Mouse (Mus musculus): ENCODE results near the gene Bcap31.

Bcap31 gene

DNA sequence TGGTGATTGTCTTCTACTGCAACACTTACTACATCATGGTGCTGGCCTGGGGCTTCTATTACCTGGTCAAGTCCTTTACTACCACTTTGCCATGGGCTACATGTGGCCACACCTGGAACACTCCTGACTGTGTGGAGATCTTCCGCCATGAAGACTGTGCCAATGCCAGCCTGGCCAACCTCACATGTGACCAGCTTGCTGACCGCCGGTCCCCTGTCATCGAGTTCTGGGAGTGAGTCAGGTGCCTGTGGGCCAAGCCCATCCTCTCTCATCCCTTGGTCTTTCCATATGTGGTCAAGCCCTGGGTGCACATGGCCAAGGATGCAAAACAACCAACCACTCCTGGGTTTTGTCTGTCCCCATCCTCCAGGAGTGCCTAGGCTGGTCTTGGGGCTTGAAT is 39.3 kb downstream of the Bcap31 start:
- no peak for DNase-seq (ENCODE audit: low spot score)

GRCm38 (mm10) chrX:73675231-73675630 is 40.7 kb downstream of the Bcap31 start:
- DNase-seq (ENCODE audit: low spot score) = no peak

DNA sequence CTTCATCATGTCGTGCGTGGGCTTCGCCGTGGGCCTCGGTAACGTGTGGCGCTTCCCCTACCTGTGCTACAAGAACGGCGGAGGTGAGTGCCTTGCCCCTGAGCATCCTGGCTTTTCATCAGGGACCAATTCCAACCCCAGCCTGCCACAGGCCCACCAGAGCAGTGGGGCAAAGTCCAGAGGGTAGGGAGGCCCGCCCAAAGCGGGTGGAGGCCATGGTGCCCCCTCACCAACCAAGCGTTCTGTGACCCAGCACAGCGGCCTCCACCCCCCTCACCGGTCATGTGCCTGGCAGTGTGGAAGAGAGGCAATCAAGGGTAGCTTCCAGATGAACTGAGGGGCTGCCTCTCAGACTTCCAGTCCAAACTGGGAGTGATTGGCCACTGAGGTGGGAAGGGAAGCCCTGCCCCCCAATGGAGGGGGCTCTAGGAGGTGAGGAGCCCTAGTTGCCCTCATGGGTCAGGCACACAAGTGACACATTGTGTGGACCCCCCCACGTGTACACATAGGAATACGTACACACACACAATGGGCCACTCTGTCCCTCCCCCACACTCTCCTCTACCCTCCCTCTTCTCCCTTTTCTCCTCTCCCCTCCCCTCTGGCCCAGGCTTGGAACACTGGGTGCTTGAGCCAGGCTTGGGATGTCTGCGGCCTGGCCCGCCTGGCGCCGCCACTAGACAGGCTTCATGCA is 41.9 kb downstream of the Bcap31 start:
- no peak for DNase-seq (ENCODE audit: low spot score)

DNA sequence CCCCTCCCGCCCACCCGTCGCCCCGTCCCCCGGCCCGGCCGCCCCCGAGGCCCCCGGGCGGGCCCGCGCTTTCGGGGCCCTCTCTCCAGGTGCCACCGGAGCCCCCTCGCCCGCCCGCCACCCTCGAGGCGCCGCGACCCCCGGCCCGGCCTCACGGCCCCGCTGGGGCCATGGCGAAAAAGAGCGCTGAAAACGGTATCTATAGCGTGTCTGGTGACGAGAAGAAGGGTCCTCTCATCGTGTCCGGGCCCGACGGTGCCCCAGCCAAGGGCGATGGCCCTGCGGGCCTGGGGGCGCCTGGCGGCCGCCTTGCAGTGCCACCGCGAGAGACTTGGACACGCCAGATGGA is 42.4 kb downstream of the Bcap31 start:
- DNase-seq (ENCODE audit: low spot score) = no peak

DNA sequence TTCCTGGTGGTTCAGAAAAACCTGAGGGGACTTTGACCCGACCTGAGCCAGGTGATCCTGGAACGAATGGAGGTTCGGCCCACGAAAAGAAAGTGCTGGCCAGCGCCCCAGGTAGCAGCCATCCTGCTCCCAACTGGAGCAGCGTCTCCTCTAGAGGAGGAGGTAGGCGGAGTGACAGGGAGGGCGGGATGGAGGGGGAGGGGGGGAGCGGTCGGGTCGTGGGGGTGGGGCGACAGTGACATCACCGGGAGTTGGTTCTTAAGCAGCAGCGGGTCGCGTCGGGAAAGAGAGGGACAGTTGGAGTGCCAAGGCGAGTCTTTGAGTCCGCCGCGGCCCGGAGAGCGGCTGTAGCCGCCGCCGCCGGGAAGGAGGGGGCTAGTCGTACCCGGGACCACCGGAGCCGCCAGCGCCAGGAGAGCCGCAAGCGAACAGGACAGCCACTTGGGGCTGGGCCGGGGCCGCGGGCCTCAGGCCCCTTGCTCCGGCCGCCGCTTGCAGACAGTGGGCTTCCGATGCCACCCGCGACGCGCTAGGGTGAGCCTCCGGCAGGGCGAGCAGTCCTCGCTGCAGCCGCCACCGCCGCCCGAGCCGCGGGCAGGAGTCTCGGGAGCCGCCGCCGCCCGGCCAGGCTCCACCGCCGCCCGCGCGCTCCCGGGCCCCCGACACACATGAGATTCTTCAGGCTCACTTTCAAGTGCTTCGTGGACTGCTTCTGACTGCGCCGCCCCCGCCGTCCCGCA is 42.9 kb downstream of the Bcap31 start, which contains the start of gene Slc6a8:
Gene Slc6a8, plus strand, starts transcription at position 272 of the 740 bp plus-strand sequence.
- DNase-seq (ENCODE audit: low spot score) = no peak

DNA sequence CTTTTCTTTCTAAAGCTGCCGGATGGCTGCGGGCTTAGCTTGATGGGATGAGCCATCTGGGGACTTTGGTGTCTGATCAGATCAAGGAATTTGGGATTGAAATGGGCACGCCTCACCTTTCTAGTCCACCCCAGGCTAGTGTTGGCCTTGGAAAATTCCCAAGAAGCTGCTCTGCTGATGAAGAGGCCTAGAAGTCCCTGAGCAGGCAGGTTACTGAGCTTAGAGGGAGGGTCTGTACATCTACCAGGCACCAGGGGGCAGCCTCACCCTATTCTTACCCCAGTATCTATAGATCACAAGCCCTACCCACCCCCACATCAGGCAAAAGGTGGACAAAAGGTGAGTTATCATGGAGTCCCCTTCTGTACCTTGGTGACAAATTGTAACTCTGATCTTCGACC is 43.9 kb downstream of the Bcap31 start:
- no peak for DNase-seq (ENCODE audit: low spot score)

- DNase-seq (ENCODE audit: low spot score) = no peak
Measured at GRCm38 (mm10) chrX:73663143-73663542, 52.8 kb downstream of the Bcap31 start.

DNA sequence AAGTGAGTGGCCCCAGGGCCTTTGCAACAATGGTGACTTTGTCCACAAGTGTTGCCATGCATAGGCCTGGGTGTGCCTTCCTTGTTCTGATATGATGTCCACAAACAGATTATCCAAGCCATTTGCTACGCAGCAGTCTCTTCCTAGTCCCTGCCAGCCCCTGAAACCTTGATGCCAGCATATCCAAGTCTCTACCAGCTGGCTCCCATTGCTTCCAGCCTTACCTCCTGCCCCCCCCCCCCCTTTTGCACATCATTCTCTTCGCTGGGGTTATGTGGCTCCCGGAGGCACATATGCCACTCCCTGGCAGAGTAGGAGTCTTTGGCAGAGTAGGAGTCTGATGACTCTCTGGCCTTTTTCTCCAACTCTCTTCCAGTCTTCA is 55.7 kb downstream of the Bcap31 start:
- DNase-seq (ENCODE audit: low spot score) = no peak

- DNase-seq (ENCODE audit: low spot score) = no peak
Measured at GRCm38 (mm10) chrX:73659575-73660283, 56.2 kb downstream of the Bcap31 start, which contains the start of gene Pnck. Pnck (minus strand) TSS chrX:73660117.

GRCm38 (mm10) chrX:73658936-73659574 is 56.9 kb downstream of the Bcap31 start:
- DNase-seq (ENCODE audit: low spot score) = no peak

DNA sequence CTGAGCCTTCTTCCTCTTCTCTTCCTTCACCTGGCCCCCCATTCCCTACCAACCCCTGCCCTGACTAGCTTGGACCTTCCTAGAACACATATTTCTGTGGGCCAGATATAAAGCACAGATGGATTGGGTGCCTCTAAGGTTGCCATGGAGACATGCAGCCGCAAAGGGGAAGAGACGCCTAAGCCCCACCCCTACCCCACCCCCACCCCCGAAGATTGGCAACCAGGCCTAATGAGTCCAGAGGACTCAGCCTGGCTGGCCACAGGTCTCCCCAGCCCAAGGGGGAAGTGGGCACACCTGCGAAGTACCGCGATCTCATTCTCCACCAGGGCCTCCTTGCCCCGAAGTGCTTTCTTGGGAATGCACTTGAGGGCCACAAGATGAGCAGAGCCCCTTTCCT is 57.6 kb downstream of the Bcap31 start:
- no peak for DNase-seq (ENCODE audit: low spot score)

DNA sequence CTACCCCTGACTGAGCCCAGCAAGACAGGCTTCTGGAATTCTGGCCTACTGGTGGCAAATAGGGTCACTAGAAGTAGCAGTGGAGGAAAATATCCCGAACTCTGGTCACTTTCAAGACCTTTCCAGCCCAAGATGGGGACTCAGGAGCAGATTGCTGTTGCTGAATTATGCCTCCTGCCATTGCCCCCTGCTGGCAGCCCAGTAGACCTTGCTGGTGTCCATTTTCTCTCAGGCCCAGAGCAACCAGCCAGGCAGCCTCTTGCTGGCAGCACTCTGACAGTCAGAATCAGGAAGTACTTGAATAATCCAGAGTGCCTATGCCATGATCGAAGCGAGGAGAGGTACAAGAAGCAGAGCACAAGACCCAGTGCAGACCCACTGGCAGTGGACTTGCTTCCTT is 60.4 kb downstream of the Bcap31 start:
- DNase-seq (ENCODE audit: low spot score) = peak; percentile 11

DNA sequence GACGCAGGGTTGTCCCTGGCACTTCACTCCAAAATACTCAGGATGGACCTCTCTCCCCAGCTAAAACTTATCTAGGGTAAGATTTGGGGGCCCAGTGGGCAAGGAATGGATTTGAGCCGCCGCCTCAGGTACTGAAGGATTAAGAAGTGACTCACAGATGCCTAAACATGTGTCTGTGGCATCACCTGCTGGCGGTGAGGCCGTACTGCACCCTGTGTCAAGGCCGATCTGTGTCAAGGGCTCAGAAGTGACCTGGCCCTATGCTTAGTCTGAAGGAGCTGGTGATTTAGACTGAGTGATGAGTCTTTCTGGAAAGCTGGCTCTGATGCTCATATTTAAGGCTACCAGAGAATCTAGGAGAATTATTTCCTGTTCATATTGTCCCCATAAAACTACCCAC is 61.8 kb downstream of the Bcap31 start:
- DNase-seq (ENCODE audit: low spot score) = peak; percentile 56

GRCm38 (mm10) chrX:73653392-73653791 is 62.6 kb downstream of the Bcap31 start:
- no peak for DNase-seq (ENCODE audit: low spot score)

DNA sequence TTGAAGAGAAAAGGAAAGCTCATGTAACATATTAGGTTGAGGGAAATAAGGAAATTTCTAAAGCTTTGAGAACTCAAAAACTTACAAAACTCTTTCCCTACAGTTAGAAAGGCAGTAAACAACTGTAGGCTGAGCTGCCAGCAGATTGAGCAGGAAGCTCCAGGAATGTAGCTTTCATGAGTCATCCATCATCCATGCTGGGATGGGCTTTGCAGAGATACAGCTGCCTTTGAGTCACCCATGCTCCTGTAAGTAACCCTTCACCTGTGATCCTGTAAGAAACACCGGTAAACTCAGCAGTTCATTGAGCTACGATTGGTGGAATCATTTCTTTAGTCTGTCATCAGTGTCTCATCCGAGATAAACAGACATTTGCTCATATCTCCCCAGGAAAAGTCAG is 65.1 kb downstream of the Bcap31 start:
- DNase-seq (ENCODE audit: low spot score) = no peak

DNA sequence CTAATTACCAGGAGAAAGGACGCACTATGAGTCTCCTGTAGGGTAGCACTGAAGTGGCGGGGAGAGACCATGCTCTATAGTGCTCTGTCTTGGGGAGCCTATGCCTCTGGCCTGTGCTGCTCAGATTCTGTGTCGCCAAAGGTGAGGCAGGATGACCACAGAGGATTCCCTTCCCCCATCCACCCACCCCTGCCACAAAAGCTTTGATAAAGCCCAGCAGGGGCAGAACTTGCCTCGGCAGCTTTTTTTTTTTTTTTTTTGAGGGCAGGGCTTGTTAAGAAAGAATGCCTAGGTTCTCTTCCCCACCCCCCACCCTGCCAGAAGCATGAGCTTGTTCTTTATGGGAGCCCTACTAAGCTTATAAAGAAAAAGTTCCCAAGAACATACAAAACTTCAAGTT is 70.9 kb downstream of the Bcap31 start:
- no peak for DNase-seq (ENCODE audit: low spot score)

GRCm38 (mm10) chrX:73639901-73640469 is 76.0 kb downstream of the Bcap31 start:
- no peak for DNase-seq (ENCODE audit: low spot score)

GRCm38 (mm10) chrX:73639255-73639675 is 76.7 kb downstream of the Bcap31 start, which contains the start of gene Dusp9:
Dusp9 (plus strand) TSS chrX:73639419.
- peak; percentile 17 for DNase-seq (ENCODE audit: low spot score)

DNA sequence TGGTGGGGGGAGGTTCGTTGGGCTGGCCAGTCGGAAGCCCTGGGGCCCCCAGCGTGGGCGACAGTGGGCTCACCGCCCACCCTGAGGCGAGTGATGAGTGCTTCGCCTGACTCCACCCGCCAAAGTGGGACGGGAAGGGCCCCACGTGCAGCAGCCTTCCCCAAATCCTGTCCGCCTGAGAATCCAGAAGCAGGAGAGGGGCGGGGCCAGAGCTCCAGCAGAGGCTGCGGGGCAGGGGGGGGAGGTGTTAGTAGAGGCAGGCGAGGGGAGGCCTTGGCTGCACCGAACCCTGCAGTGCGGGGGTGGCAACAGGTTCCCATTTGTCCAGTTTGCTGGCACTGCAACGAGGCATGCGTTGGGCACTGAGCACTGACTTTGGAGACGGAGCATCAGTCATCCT is 78.6 kb downstream of the Bcap31 start:
- no peak for DNase-seq (ENCODE audit: low spot score)

Measured in c-Kit-positive CD71-positive TER-119-positive erythroid progenitor cells, embryonic 14.5 days (primary cell).